Mouse (Mus musculus): ENCODE results near the gene Olfr694.

DNA sequence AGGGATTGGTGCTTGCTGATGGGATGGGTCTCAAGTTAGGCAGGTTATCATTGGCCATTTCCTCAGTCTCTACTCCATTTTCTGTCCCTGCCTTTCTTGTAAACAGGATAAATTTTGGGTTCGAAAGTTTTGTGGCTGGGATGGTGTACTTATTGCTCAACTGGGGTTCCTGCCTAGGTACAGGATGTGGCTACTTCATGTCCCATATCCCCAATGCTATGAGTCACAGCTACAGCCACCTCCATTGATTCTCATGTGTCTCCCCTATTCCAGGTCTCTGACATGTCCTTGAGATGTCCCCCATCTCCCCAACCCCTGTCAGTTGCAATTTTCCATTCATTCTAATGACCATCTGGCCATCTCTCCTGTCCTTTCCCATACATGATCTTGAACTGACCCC is 5.3 kb upstream of the Olfr694 start:
- TF ChIP-seq CTCF (IDR thresholded peaks at IDR 0.05; ENCODE audit: low read depth) (no peak), EP300 (optimal IDR thresholded peaks at IDR 0.05) (no peak)
